Mouse (Mus musculus): ENCODE data around the gene Adgrf3.

The Adgrf3 gene

GRCm38 (mm10) chr5:30203216-30203885 is 2.2 kb downstream of the Adgrf3 start:
- DNase-seq (ENCODE audit: extremely low read depth, low read depth, low spot score): no peak

DNA sequence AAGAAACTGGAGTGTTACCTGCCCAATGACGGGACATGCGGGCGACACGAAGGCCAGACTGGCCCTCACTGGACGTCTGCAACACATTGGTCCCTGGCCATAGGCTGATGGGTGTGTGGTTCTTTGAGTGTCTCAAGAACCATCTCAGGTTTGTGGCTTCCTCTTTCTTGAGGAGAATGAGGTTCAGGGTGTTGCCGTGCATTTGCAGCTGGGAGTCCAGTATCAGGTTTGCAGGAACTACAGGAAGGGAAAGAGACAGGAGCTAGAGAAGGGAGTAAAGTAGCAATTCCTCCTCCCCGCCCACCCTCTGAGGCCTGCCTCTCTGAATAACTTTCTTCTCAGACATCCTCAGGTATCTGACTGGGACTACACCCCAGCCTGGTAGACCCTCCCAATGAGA is 3.3 kb downstream of the Adgrf3 start:
- no peak for DNase-seq (ENCODE audit: extremely low read depth, low read depth, low spot score)

DNA sequence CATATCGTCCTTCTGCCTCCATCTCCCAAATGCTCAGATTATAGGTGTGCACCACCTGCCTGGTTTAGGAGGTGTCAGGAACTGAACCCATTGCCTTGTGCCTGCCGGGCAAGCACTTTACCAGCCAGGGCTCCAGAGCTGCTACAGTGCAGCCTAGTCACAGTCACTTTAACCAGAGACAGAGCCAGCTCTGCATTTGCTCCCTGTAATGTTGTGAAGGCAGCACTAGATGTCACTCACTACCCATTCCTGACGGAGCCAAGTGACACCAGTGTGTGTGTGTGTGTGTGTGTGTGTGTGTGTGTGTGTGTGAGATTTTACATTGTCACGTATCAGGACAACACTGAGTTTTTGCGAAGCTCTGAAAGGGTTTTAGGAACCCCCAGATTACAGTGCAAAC is 4.0 kb downstream of the Adgrf3 start:
- DNase-seq (ENCODE audit: extremely low read depth, low read depth, low spot score): no peak

DNA sequence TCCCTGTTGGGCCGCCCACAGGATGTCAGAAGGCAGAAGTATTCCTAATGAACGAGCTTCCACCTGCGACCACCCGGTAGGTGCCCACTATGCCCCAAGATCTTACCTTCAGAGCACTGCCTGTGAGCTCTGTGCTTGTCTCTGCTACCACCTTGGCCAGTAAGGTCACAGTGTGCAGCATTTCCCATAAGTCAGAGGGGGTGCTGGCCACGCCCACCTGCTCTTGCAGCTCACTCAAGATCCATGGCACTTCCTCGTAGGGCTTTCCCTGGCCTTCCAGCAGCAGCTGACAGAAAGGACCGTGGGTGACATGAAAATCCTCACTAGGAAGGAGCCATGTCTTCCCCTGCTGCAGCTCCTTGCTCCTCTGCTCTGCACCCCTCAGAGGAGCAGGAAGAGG is 7.3 kb downstream of the Adgrf3 start:
- DNase-seq (ENCODE audit: extremely low read depth, low read depth, low spot score): no peak

- no peak for DNase-seq (ENCODE audit: extremely low read depth, low read depth, low spot score)
These were observed 10.2 kb downstream of the Adgrf3 start for GRCm38 (mm10) chr5:30195340-30195739.

DNA sequence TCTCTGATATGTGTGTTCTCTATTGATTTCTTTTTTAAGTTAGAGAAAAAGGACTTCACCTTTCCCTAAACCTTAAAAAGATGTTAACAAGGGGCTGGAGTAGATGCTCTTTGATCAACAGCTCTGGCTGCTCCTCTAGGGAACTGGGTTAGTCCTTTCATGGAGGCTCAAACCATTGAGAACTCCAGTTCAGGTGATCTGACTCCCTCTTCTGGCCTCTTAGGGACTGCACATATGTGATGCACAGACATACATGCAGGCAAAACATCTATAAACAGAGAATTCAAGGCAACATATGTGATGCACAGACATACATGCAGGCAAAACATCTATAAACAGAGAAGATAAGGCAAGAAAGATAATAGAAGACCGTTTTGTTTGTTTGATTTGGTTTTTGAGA is 13.1 kb downstream of the Adgrf3 start:
- no peak for DNase-seq (ENCODE audit: extremely low read depth, low read depth, low spot score)

- no peak for DNase-seq (ENCODE audit: extremely low read depth, low read depth, low spot score)
These were observed 17.6 kb downstream of the Adgrf3 start for GRCm38 (mm10) chr5:30187687-30188485.

- DNase-seq (ENCODE audit: extremely low read depth, low read depth, low spot score): no peak
These were observed 29.7 kb downstream of the Adgrf3 start for GRCm38 (mm10) chr5:30175811-30176210.

GRCm38 (mm10) chr5:30172931-30173692 is 32.4 kb downstream of the Adgrf3 start:
- no peak for DNase-seq (ENCODE audit: extremely low read depth, low read depth, low spot score)

- no peak for DNase-seq (ENCODE audit: extremely low read depth, low read depth, low spot score)
These were observed 33.4 kb downstream of the Adgrf3 start for GRCm38 (mm10) chr5:30172115-30172514.

DNA sequence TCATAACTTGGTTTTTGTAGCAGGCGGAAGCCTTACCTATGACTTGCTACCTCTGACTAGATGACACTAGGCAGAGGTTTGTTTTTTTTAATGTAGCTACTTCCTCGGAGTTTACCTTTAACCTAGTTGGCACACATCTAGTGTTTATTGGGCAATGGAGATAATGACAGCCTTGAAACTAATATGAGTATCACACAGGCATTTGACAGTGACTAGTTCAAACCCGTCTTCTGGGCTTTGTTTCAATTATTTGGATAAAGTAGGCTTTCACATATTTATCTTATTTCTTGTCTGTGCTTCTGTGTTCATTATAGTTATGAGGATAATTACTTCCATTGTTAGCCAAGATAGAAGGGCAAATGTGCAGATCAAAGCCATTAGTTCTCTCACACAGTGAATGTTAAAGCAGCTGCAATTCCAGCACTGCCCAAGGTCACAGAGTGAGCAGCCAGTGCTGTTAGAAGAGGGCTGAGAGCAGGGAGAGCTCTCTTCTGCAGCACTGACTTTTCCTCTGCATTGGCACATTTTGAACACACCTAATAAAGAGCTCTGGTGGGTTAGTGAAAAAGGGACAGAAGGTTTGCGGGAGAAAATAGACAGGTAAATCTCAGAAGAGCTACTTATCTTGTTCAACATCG is 35.1 kb downstream of the Adgrf3 start:
- peak; percentile 97 for DNase-seq (ENCODE audit: extremely low read depth, low read depth, low spot score)

GRCm38 (mm10) chr5:30165234-30165946 is 40.1 kb downstream of the Adgrf3 start:
- DNase-seq (ENCODE audit: extremely low read depth, low read depth, low spot score): no peak

- no peak for DNase-seq (ENCODE audit: extremely low read depth, low read depth, low spot score)
These were observed 43.2 kb downstream of the Adgrf3 start for GRCm38 (mm10) chr5:30162339-30162738.

DNA sequence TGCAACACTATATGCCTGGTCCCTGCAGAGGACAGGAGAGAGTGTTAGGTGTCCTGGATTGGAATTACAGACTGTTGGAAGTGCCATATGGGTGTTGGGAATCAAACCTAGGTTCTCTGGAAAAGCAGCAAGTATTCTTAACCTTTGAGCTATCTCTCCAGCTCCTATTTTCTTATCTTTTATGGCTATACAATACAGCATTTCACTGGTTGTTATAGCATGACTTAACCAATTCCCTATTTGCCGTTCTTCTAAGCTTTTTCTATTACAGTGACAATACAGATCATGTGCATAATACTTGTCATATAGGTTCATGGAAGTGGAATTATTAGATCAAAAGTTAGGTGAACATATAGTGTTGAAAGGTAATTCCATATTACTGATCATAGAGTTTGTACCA is 43.7 kb downstream of the Adgrf3 start:
- no peak for DNase-seq (ENCODE audit: extremely low read depth, low read depth, low spot score)

GRCm38 (mm10) chr5:30159601-30160000 is 45.9 kb downstream of the Adgrf3 start:
- no peak for DNase-seq (ENCODE audit: extremely low read depth, low read depth, low spot score)

DNA sequence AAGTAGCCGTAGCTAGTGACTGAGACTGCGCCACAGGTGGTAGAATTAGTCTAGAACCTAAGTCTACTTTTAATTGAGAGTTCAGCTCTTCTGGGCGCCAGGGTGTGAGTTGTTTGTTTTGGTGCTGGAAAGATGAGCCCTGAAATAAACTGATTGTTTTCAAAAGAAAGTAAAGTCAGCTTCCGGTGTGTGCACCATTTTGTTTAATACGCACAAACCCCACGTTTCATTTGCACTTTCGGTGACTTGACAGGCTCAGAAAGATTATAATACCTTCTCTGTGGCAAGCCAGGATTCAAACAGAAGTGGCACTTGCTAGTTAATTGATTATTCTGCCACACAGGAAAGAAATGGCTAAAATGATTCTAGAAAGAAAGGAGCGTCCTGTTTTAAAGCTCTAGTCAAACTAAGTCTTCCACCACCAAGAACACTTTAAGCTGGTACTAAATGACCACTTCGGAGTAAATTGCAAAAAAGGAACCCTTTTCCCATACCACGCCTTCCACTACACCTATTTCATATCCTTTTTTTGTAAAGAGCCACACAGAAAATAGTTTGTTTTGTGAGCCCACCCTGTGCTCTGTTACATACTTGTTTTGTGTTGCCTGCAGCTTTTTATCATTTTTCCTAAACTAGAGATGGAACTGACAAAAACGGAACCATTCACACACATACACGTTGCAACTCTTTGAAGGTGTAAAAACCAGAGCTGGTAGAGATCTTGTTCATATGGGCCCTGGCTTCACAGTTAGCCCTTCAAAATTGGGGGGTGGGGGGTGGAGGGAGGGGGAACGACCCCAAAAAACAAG is 49.5 kb downstream of the Adgrf3 start:
- no peak for DNase-seq (ENCODE audit: extremely low read depth, low read depth, low spot score)

DNA sequence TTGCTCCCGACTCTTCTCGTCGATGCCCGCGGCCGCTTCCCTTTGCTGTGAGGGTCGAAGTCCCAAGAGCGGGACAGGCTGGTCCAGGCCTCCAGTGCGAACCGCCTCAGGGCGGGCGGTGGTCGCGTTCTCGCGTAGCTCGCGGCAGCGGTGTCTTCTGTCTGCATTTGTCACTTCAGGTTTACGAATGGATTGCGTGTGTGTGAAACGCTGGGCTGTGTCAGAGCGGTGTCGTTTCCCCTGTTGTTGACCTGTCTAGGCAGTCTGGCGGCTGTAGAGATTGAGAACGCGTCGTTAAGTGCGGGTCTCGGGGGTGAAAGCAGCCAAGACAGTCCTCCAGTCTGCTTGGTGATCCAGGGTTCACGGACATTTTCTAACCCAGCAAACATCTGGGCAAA is 50.1 kb downstream of the Adgrf3 start:
- no peak for DNase-seq (ENCODE audit: extremely low read depth, low read depth, low spot score)

- no peak for DNase-seq (ENCODE audit: extremely low read depth, low read depth, low spot score)
These were observed 50.8 kb downstream of the Adgrf3 start, which contains the start of the genes Hadha and Hadhb for GRCm38 (mm10) chr5:30154474-30155394. Hadha (minus strand) TSS chr5:30155162. Hadhb (plus strand) TSS chr5:30155248.

- no peak for DNase-seq (ENCODE audit: extremely low read depth, low read depth, low spot score)
These were observed 51.5 kb downstream of the Adgrf3 start for GRCm38 (mm10) chr5:30154013-30154412.

Measured in fat pad, adult 2 months (tissue).